Mouse (Mus musculus) heart, adult 2 months (tissue): ENCODE measurements around the gene Prpf40a.

Experiments
- CTCF ChIP-seq: fragments of 200-600 bp; IDR thresholded peaks from 2 replicates; pipeline ENCODE4 v1.8.1; 2022; ENCODE audit warnings: antibody characterized with exemption, mild to moderate bottlenecking, moderate library complexity
- EP300 ChIP-seq: fragments of 200-500 bp; IDR thresholded peaks from 2 replicates; pipeline ENCODE4 v1.6.1; 2011; ENCODE audit warnings: low read depth, low read length, control low read depth; ENCODE audit not compliant: insufficient read depth
- POLR2A ChIP-seq: fragments of 200-500 bp; IDR thresholded peaks from 2 replicates; pipeline ENCODE4 v1.6.1; 2011; ENCODE audit warnings: mild to moderate bottlenecking, low read depth, low read length, control low read depth; ENCODE audit not compliant: insufficient read depth

DNA sequence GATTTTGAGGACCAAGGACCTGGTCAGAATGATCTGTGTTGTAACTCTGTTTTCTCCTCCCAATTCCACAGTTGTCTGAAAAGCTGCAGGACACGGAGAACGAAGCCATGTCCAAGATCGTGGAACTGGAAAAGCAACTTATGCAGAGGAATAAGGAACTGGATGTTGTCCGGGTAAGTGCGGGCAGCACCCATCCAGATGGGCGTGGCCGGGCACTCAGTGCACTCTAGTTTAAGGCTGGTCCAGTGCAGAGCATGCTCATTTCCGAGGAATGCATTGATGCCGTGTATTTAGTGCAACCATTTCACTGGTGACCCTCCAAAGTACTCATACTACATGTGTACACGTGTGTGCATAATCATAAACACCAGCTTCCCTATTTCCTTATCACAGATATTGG, 85.7 kb downstream of the Prpf40a start:
- TF ChIP-seq EP300: no peak
- no peak for TF ChIP-seq CTCF
- no peak for TF ChIP-seq POLR2A
